Mouse (Mus musculus): ENCODE results near the gene Eif3k.

DNA sequence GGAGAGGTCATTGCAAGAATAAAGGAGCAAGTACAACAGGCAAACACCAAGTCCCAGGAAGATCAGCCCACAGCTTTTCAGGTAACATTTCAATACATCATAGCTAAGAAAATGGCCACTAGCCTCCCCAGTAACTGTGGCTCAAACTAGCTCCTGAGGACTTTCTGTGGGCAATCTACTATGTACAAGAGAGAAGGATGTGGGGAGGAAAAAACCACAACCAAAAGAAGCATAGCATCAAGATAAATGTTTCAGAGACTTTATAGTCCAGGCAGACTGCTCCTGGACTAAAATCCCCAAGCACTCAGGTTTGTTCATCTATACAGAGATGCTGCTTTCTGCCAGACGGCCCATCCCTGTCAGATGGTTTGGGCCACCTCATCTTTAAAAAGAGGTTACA is 25.4 kb downstream of the Eif3k start:
- TF ChIP-seq CTCF (IDR thresholded peaks at IDR 0.05; ENCODE audit: control insufficient read depth, insufficient read depth, insufficient replicate concordance, low read depth, low read length): no peak
- TF ChIP-seq POLR2A (IDR thresholded peaks at IDR 0.05; ENCODE audit: control insufficient read depth, low read depth, low read length): no peak

Measured in testis, adult 2 months (tissue).